Mouse (Mus musculus): ENCODE measurements at regions not wholly inside any gene's neighbourhood (a gene's known extent, or its start where the extent isn't known, plus 50 kb on each side); places are given as distances from the start of the nearest gene placed in this dataset.
"Not testable (repeated sequence)": the region's sequence is repeated elsewhere in the genome, so short reads cannot be mapped to it uniquely, and the experiment has no call there.

DNA sequence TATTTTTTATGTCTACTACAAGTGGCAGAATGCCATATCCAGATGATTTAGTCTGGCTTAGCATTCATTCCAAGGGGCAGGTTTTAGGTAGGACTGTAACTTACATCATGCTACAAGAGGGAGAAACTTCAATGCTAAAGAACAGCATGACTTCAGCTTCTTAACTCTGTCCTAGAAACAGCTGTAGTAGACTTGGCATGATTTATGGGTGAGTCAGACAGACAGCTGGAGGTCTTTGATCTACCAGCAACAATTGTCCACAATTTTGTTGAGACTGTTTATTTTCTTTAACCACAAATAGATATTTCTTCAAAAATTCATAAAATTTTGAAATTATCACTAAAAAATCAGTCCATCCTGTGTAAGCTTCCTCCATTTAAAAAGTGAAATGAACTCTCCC lies 781.7 kb upstream of the Man1a start:
- Histone ChIP-seq H3K4me2 (replicated peaks) (no peak overlapping the region), H3K4me3 (no peak overlapping the region), H3K4me1 (no peaks in the 10 kb centered on the region), H3K9ac (no peak overlapping the region), H3K36me3 (no peaks in the 10 kb centered on the region), H3K27me3 (no peaks in the 10 kb centered on the region), H3K27ac (no peak overlapping the region), H3K9me3 (replicated peaks) (no peaks in the 10 kb centered on the region)
- no peak for ATAC-seq (ENCODE audit: low FRiP score)

DNA sequence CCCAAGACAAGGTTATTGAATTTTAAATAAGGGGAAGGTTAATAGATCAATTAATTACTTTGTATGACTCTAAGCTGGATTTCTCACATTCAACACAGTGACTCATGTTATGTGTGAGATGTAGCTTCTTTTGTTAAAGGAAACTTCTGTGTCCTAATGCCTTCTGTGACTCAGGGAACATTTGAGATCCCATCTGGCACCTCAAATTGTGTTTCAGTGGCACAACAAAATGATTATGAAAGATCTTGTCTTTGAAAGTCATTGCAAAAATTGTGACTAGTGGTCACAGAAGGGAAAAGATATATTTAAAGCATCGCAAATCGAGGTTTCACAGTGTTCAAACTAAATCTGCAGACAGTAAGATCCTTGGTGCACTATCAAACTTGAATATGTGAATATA lies 765.2 kb upstream of the Man1a start:
- H3K9ac ChIP-seq, result no peak overlapping the region
- H3K4me3 ChIP-seq, result no peak overlapping the region
- WGBS, result 83% methylated on average over 2 of the region's 2 CpGs
- no peaks in the 10 kb centered on the region for H3K27me3 ChIP-seq
- no peaks in the 10 kb centered on the region for H3K4me1 ChIP-seq
- no peaks in the 10 kb centered on the region for H3K9me3 ChIP-seq (replicated peaks)
- no peaks in the 10 kb centered on the region for H3K36me3 ChIP-seq
- no peak overlapping the region for H3K4me2 ChIP-seq (replicated peaks)
- no peak overlapping the region for H3K27ac ChIP-seq
- no peak for ATAC-seq (ENCODE audit: low FRiP score)

DNA sequence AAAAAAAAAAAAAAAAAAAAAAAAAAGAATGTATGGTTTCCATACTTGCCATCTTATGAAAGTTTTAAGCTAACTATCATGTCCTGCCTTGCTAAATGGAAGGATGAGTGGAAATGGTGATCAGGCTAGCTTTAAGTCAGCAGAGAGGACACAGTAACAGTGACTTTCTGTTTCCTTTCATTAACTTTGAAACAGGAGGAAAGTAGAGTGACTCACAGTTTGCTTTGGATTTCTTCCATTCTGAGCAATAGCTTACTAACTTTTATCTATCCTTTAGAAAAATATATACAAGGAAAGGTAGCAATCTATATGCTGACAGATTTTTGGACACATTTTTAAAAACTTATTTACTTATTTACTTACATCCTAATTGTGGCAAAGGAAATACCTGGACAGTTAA lies 762.6 kb upstream of the Man1a start:
- H3K36me3 ChIP-seq, result no peaks in the 10 kb centered on the region
- no peak overlapping the region for H3K27ac ChIP-seq
- H3K4me3 ChIP-seq, result no peak overlapping the region
- H3K9me3 ChIP-seq (replicated peaks), result no peaks in the 10 kb centered on the region
- H3K9ac ChIP-seq, result no peak overlapping the region
- H3K4me2 ChIP-seq (replicated peaks), result no peak overlapping the region
- no peak for ATAC-seq (ENCODE audit: low FRiP score)
- H3K4me1 ChIP-seq, result no peaks in the 10 kb centered on the region
- no peaks in the 10 kb centered on the region for H3K27me3 ChIP-seq

DNA sequence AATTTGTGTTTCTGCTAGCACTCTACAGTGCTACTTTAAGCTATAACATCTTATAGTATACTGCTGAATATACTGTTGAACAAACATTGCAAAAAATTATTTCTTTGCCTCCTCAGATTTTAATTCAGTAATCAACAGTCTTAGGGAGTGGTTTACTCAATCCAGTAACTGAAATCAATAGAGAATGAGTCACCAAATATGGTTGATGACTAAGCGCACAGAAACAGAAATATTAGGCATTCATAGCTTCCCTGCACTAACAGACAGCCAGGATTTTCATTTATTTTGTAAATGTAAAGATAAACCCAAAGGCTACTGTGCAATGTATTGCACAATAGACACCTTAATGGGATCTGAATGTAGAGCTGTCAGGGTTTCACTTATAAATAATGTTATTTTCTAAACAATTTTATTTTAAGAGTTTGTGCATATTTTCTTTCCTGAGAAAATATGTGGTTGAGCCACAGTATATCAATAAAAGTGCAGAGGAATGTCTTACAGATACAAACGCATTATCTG lies 738.3 kb upstream of the Man1a start:
- Histone ChIP-seq H3K36me3 (no peaks in the 10 kb centered on the region), H3K27me3 (no peaks in the 10 kb centered on the region), H3K9me3 (replicated peaks) (no peaks in the 10 kb centered on the region), H3K4me3 (no peak overlapping the region), H3K27ac (no peak overlapping the region), H3K4me2 (replicated peaks) (no peak overlapping the region), H3K9ac (no peak overlapping the region), H3K4me1 (no peaks in the 10 kb centered on the region)
- 92% methylated on average over 2 of the region's 2 CpGs for WGBS
- ATAC-seq (ENCODE audit: low FRiP score), result no peak

DNA sequence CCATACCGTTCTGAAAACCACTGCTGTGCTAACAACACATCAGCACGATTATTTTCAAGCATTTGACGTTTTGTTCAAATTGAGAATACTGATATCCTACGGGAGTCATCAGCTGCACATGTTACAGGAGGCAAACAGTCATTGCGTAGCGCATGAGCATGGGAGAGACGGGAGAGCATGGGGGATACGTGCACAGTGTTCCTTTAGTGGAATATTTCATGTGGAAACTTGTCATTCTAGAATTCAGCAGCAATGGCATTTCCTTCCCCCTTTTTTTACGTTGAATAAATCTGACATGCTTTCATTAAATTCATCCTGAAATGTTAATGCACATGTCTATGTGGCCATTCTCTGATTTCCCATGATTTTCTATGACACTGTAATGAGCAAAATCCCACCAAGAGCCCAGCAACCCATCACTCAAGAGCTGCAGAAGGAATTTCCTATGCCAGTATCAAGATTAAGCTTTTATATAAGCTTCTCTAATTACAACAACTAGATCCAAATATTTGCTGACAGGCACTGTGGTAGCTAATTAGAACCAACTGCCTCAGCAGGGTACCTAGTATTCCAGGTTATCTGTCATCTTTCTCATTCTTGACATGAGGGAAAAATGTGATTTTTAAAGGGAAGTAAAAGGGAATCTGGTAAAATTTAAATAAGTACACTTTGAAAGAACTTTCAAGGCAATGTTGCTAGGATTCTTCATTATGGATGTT lies 723.2 kb upstream of the Man1a start:
- H3K27ac ChIP-seq, result 0 out of 2 replicates have a peak overlapping the region, but pooled peaks have one; percentile 4
- H3K36me3 ChIP-seq, result no peaks in the 10 kb centered on the region
- H3K9ac ChIP-seq, result no peak overlapping the region
- no peaks in the 10 kb centered on the region for H3K9me3 ChIP-seq (replicated peaks)
- H3K27me3 ChIP-seq, result no peaks in the 10 kb centered on the region
- no peak overlapping the region for H3K4me3 ChIP-seq
- H3K4me2 ChIP-seq (replicated peaks), result no peak overlapping the region
- ATAC-seq (ENCODE audit: low FRiP score), result 0 out of 2 replicates have a peak, but pooled peaks have one; percentile 16
- 74% methylated on average over 9 of the region's 9 CpGs for WGBS
- no peaks in the 10 kb centered on the region for H3K4me1 ChIP-seq

DNA sequence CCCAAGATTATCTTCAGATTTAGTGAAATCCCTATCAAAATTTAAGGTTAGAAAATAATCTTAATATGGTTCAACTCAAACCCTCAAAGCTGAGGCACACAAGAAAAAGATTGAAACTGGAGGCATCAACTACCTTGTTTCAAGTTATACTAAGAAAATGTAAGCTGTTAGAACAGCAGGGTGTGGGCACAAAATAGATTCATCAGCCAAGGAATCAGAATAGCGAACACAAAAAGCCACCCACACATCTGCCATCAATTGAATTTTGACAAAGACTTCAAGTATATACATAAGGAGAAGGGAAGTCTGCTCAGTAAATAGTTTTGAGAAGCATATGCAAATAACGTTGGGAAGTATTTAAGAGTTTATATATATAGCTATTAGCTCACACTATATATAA lies 720.9 kb upstream of the Man1a start:
- H3K27me3 ChIP-seq, result no peaks in the 10 kb centered on the region
- no peak for ATAC-seq (ENCODE audit: low FRiP score)
- 67% methylated on average over 2 of the region's 2 CpGs for WGBS

DNA sequence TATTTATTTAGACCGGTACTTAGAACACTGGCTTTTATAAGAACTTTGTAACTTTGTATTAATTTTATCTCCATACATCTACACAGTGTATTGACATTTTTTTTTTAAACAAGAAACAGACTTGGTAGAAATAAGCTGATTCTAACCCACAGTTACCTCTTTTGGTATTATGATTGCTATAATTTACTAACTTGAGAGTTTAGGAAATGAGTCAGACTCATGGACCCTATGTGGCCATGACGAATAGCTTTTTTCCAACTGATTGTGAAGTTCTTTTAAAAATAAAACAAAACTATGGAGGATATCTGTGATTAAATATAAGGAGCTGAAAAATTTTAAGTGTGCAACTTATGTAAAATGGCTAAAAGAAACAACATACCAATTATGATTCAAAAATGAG lies 684.7 kb upstream of the Man1a start:
- no peaks in the 10 kb centered on the region for H3K9me3 ChIP-seq (replicated peaks)
- H3K36me3 ChIP-seq, result no peaks in the 10 kb centered on the region
- H3K27me3 ChIP-seq, result no peaks in the 10 kb centered on the region
- no peak overlapping the region for H3K4me2 ChIP-seq (replicated peaks)
- no peak overlapping the region for H3K4me3 ChIP-seq
- no peaks in the 10 kb centered on the region for H3K4me1 ChIP-seq
- no peak overlapping the region for H3K27ac ChIP-seq
- 96% methylated on average over 2 of the region's 2 CpGs for WGBS
- H3K9ac ChIP-seq, result no peak overlapping the region
- ATAC-seq (ENCODE audit: low FRiP score), result no peak

More for the DNA sequence above, 720.9 kb upstream of the Man1a start:
- no peaks in the 10 kb centered on the region for H3K4me1 ChIP-seq
- H3K4me2 ChIP-seq (replicated peaks), result no peak overlapping the region
- no peaks in the 10 kb centered on the region for H3K36me3 ChIP-seq
- no peak overlapping the region for H3K27ac ChIP-seq
- no peak overlapping the region for H3K9ac ChIP-seq
- no peaks in the 10 kb centered on the region for H3K9me3 ChIP-seq (replicated peaks)
- no peak overlapping the region for H3K4me3 ChIP-seq

DNA sequence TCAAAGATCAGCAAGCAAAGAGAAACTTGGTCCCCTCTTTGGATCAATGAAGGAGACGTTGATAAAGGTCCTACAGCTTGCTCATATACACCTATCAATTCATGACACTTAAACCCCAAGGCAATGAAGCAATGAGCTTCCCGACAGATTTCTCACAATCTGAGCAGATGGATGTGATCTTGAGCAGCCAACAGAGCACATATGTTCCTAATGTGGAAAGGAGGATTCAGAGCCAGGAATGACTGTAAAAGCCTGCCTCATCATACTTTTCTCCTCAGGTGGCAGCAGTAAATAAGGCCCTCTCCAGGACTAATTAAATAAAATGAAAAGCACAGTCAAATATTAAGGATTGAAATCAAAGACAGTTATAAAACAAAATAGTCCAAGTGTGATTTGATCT lies 672.8 kb upstream of the Man1a start:
- Histone ChIP-seq H3K27me3 (no peaks in the 10 kb centered on the region), H3K4me2 (replicated peaks) (no peak overlapping the region), H3K9me3 (replicated peaks) (no peaks in the 10 kb centered on the region), H3K4me1 (no peaks in the 10 kb centered on the region), H3K36me3 (no peaks in the 10 kb centered on the region), H3K27ac (no peak overlapping the region), H3K4me3 (no peak overlapping the region), H3K9ac (no peak overlapping the region)
- WGBS, result 77% methylated on average over 2 of the region's 2 CpGs
- no peak for ATAC-seq (ENCODE audit: low FRiP score)

DNA sequence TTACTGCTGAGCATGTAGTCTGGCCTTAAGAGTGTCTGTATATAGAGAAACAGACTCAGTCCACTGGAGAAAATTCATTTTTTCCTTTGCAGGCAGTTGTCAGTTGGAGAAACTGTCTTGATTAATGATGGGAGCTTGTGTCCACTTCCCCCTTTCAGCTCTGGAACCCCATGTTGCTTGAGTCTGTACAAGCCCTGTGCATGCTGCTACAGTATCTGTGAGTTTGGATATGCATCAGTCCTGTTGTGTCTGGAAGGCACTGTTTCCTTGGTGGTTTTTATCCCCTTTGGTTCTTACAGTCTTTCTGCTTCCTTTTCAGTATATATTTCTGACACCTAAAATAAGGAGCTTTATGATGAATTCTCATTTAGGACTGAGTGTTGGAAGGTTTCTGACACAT lies 660.7 kb upstream of the Man1a start:
- no peak for ATAC-seq (ENCODE audit: low FRiP score)
- no peak overlapping the region for H3K27ac ChIP-seq
- H3K9me3 ChIP-seq (replicated peaks), result no peaks in the 10 kb centered on the region
- H3K4me3 ChIP-seq, result no peak overlapping the region
- no peak overlapping the region for H3K4me2 ChIP-seq (replicated peaks)
- no peak overlapping the region for H3K9ac ChIP-seq
- H3K27me3 ChIP-seq, result no peaks in the 10 kb centered on the region
- no peaks in the 10 kb centered on the region for H3K4me1 ChIP-seq
- H3K36me3 ChIP-seq, result no peaks in the 10 kb centered on the region

DNA sequence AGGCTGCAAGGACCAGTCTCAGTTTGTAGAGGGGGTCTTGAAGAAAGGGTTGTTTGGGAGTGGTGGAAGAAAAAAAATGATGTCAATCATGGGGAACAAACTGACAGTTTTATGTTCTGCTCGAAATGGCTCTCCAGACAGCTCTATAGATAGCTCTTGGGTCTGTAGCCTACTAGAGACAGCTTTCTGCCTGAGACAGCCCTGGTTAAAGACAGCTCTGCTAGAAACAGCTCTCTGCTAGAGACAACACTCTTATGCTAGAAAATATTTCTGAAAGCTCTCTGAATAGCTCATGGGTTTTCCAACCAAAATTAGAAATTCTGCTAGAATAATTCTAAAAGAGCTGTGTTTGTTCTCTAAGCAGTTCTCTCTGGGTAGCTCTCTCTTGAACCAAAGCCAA lies 636.3 kb upstream of the Man1a start:
- Histone ChIP-seq H3K27ac (no peak overlapping the region), H3K9ac (no peak overlapping the region), H3K4me2 (replicated peaks) (no peak overlapping the region), H3K4me1 (no peaks in the 10 kb centered on the region), H3K4me3 (no peak overlapping the region), H3K27me3 (no peaks in the 10 kb centered on the region), H3K36me3 (no peaks in the 10 kb centered on the region), H3K9me3 (replicated peaks) (no peaks in the 10 kb centered on the region)
- ATAC-seq (ENCODE audit: low FRiP score), result no peak
- 88% methylated on average over 1 of the region's 1 CpGs for WGBS

DNA sequence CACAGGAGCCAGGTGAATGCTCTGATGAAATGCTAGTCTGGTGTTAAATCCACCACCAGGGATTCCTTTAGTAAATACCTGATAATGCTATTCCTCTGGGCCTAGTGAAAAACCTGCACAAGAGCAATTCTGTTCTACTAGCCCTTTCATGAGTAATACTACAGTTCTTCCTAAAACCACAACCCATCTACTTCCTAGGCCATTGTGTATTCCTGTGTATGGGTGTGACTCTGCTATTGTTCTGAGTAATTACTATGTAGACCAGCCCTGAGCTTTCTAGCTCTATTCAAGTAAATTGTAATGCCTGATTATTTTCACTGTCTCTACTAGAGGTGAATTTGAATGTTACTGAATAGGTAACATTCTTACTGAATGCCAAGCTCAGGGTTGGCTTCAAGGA lies 591.4 kb upstream of the Man1a start:
- H3K36me3 ChIP-seq; H3K9me3 ChIP-seq (replicated peaks); H3K27ac ChIP-seq; H3K4me1 ChIP-seq; H3K4me2 ChIP-seq (replicated peaks); H3K9ac ChIP-seq; H3K4me3 ChIP-seq; ATAC-seq (ENCODE audit: low FRiP score); H3K27me3 ChIP-seq: not testable (repeated sequence)

All from hindbrain, embryonic 12.5 days (tissue).